Mouse (Mus musculus) brain, embryonic 14.5 days (tissue): Measurements from ENCODE around the gene Wdsub1. TPM values are rescaled to one million over a fixed set of nuclear protein-coding genes. Genes with fewer than 3 reads are reported as not detected.
"Not testable (repeated sequence)": the region's sequence is repeated elsewhere in the genome, so short reads cannot be mapped to it uniquely, and the experiment has no call there.

Source experiments
- DNase-seq: peaks from one replicate; pipeline ENCODE4 v3.0.0-alpha.2; 2011; ENCODE audit warnings: low read depth
- CTCF ChIP-seq: fragments of 200-500 bp; IDR thresholded peaks from 2 replicates; pipeline ENCODE4 v1.5.1; 2012; ENCODE audit warnings: inconsistent platforms, mild to moderate bottlenecking, moderate library complexity, borderline replicate concordance; ENCODE audit not compliant: insufficient read depth, insufficient read length; ENCODE audit errors: extremely low read depth
- POLR2A ChIP-seq: fragments of 200-500 bp; IDR thresholded peaks from 2 replicates; pipeline ENCODE4 v1.6.1; 2012; ENCODE audit warnings: mild to moderate bottlenecking, inconsistent platforms, borderline replicate concordance; ENCODE audit not compliant: poor library complexity, insufficient read depth, insufficient read length, severe bottlenecking; ENCODE audit errors: extremely low read depth
- polyA plus RNA-seq: library from polyadenylated mRNA; depleted of rRNA; stranded (reverse); fragments of >200 nt; gene quantifications from 2 replicates; pipeline ENCODE4 v1.2.3, GENCODE M21; 2012

Wdsub1 gene
- polyA plus RNA-seq, 1 experiment = 25.3 TPM

- no peak for DNase-seq
- no peak for TF ChIP-seq CTCF
These were observed 28.0 kb downstream of the Wdsub1 start for GRCm38 (mm10) chr2:59854363-59854762.

GRCm38 (mm10) chr2:59853543-59853942 lies 28.8 kb downstream of the Wdsub1 start:
- no peak for DNase-seq
- TF ChIP-seq CTCF (no peak), POLR2A (no peak)

GRCm38 (mm10) chr2:59852916-59853315 lies 29.5 kb downstream of the Wdsub1 start:
- DNase-seq = no peak
- no peak for TF ChIP-seq CTCF
- no peak for TF ChIP-seq POLR2A

GRCm38 (mm10) chr2:59851885-59852284 lies 30.5 kb downstream of the Wdsub1 start:
- DNase-seq = not testable (repeated sequence)

- no peak for DNase-seq
- TF ChIP-seq CTCF = no peak
- no peak for TF ChIP-seq POLR2A
These were observed 38.5 kb downstream of the Wdsub1 start for GRCm38 (mm10) chr2:59843848-59844247.

GRCm38 (mm10) chr2:59843156-59843555 lies 39.2 kb downstream of the Wdsub1 start:
- no peak for TF ChIP-seq POLR2A
- DNase-seq = no peak

- no peak for DNase-seq
- no peak for TF ChIP-seq POLR2A
- no peak for TF ChIP-seq CTCF
These were observed 39.8 kb downstream of the Wdsub1 start for GRCm38 (mm10) chr2:59842556-59843008.

GRCm38 (mm10) chr2:59841944-59842343 lies 40.4 kb downstream of the Wdsub1 start:
- no peak for DNase-seq
- TF ChIP-seq POLR2A (no peak), CTCF (no peak)

GRCm38 (mm10) chr2:59841189-59841939 lies 41.0 kb downstream of the Wdsub1 start:
- TF ChIP-seq CTCF = no peak
- no peak for TF ChIP-seq POLR2A
- no peak for DNase-seq

GRCm38 (mm10) chr2:59840191-59840590 lies 42.2 kb downstream of the Wdsub1 start:
- peak; percentile 78 for DNase-seq
- TF ChIP-seq CTCF (no peak), POLR2A (no peak)

GRCm38 (mm10) chr2:59839755-59840154 lies 42.6 kb downstream of the Wdsub1 start:
- TF ChIP-seq POLR2A (no peak), CTCF (no peak)
- peak; percentile 40 for DNase-seq

GRCm38 (mm10) chr2:59838825-59839224 lies 43.6 kb downstream of the Wdsub1 start:
- no peak for TF ChIP-seq CTCF
- TF ChIP-seq POLR2A = no peak

GRCm38 (mm10) chr2:59831831-59832230 lies 50.6 kb downstream of the Wdsub1 start:
- TF ChIP-seq CTCF (no peak), POLR2A (no peak)
- no peak for DNase-seq

More at GRCm38 (mm10) chr2:59838825-59839224, 43.6 kb downstream of the Wdsub1 start:
- DNase-seq = no peak

- no peak for TF ChIP-seq POLR2A
- no peak for TF ChIP-seq CTCF
- DNase-seq = no peak
These were observed 51.5 kb downstream of the Wdsub1 start for GRCm38 (mm10) chr2:59830940-59831339.
